Mouse (Mus musculus) megakaryocyte, embryonic 14.5 days (primary cell): ENCODE measurements at regions not wholly inside any gene's neighbourhood (a gene's known extent, or its start where the extent isn't known, plus 50 kb on each side); places are given as distances from the start of the nearest gene placed in this dataset.

Source experiments
- FLI1 ChIP-seq: IDR thresholded peaks from 2 replicates; pipeline ENCODE4 v1.6.1; 2012; ENCODE audit warnings: low read length, inconsistent platforms, mixed read lengths
- GATA1 ChIP-seq: IDR thresholded peaks from 3 replicates; pipeline ENCODE4 v1.6.1; 2012; ENCODE audit warnings: mixed read lengths, low read length, inconsistent platforms, borderline replicate concordance

GRCm38 (mm10) chr4:142509386-142509785, 270.2 kb upstream of the Kazn start:
- no peak for TF ChIP-seq GATA1
- TF ChIP-seq FLI1: no peak
